Mouse (Mus musculus) lung, postnatal 25 days (tissue): ENCODE results near the gene Mybph.

ENCODE experiments used
- DNase-seq: peaks from one replicate; pipeline ENCODE4 v3.0.0; 2022; ENCODE audit warnings: low spot score

Mybph gene

GRCm38 (mm10) chr1:134184089-134184488, 9.2 kb upstream of the Mybph start:
- no peak for DNase-seq

- DNase-seq: no peak
Observed at GRCm38 (mm10) chr1:134188217-134188616, 5.0 kb upstream of the Mybph start.

GRCm38 (mm10) chr1:134188989-134189729, 4.1 kb upstream of the Mybph start:
- peak; percentile 83 for DNase-seq

- DNase-seq: no peak
Observed at GRCm38 (mm10) chr1:134191192-134191591, 2.1 kb upstream of the Mybph start.

GRCm38 (mm10) chr1:134192024-134192423, 1.2 kb upstream of the Mybph start:
- DNase-seq: no peak

- DNase-seq: no peak
Observed at GRCm38 (mm10) chr1:134193674-134194197, 488 bp downstream of the Mybph start.

GRCm38 (mm10) chr1:134194298-134195022, 1.2 kb downstream of the Mybph start:
- no peak for DNase-seq

- DNase-seq: no peak
Observed at GRCm38 (mm10) chr1:134195117-134195516, 1.9 kb downstream of the Mybph start.

- DNase-seq: no peak
Observed at GRCm38 (mm10) chr1:134195571-134195970, 2.3 kb downstream of the Mybph start.

GRCm38 (mm10) chr1:134195979-134196378, 2.7 kb downstream of the Mybph start:
- DNase-seq: peak; percentile 28

- peak; percentile 85 for DNase-seq
Observed at GRCm38 (mm10) chr1:134196386-134196785, 3.1 kb downstream of the Mybph start.

GRCm38 (mm10) chr1:134197325-134197982, 4.2 kb downstream of the Mybph start:
- no peak for DNase-seq

GRCm38 (mm10) chr1:134198197-134198995, 5.1 kb downstream of the Mybph start:
- no peak for DNase-seq

GRCm38 (mm10) chr1:134200481-134200880, 7.2 kb downstream of the Mybph start:
- no peak for DNase-seq

- DNase-seq: no peak
Observed at GRCm38 (mm10) chr1:134200998-134201686, 7.9 kb downstream of the Mybph start.

GRCm38 (mm10) chr1:134201751-134202420, 8.6 kb downstream of the Mybph start:
- DNase-seq: peak; percentile 67

- no peak for DNase-seq
Observed at GRCm38 (mm10) chr1:134204230-134204629, 11.0 kb downstream of the Mybph start.

- DNase-seq: no peak
Observed at GRCm38 (mm10) chr1:134205296-134206018, 12.2 kb downstream of the Mybph start.

GRCm38 (mm10) chr1:134206085-134206484, 12.8 kb downstream of the Mybph start:
- no peak for DNase-seq

- DNase-seq: no peak
Observed at GRCm38 (mm10) chr1:134210179-134210755, 17.0 kb downstream of the Mybph start.
